Mouse (Mus musculus): Measurements from ENCODE around the gene Hoxb7. TPM values are rescaled to one million over a fixed set of nuclear protein-coding genes. Genes with fewer than 3 reads are reported as not detected.

The Hoxb7 gene
- polyA plus RNA-seq, 1 experiment from 2014 or later, result 3.3 TPM

DNA sequence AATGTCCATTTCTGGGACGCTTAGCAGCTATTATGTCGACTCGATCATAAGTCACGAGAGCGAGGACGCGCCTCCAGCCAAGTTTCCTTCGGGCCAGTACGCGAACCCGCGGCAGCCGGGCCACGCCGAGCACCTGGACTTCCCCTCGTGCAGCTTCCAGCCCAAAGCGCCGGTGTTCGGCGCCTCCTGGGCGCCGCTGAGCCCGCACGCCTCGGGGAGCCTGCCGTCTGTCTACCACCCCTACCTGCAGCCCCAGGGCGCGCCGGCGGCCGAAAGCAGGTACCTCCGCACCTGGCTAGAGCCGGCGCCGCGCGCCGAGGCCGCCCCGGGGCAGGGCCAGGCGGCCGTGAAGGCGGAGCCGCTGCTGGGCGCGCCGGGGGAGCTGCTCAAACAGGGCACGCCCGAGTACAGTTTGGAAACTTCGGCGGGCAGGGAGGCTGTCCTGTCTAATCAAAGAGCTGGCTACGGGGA is 14.8 kb upstream of the Hoxb7 start:
- H3K4me2 ChIP-seq, result peak overlapping the region; percentile 45
- H3K9ac ChIP-seq, result no peak overlapping the region
- peaks cover 98% of the 10 kb centered on the region for H3K27me3 ChIP-seq
- ATAC-seq (ENCODE audit: insufficient number of reproducible peaks, low FRiP score, low TSS enrichment, low read depth), result no peak
- H3K4me1 ChIP-seq, result peaks cover 26% of the 10 kb centered on the region
- under 1% methylated on average over 52 of the region's 52 CpGs for WGBS
- no peaks in the 10 kb centered on the region for H3K36me3 ChIP-seq
- H3K27ac ChIP-seq, result no peak overlapping the region
- H3K4me3 ChIP-seq, result peak overlapping the region; percentile 36
- no peaks in the 10 kb centered on the region for H3K9me3 ChIP-seq

- WGBS, result under 1% methylated on average over 55 of the region's 58 CpGs
- peak overlapping the region; percentile 45 for H3K4me2 ChIP-seq
- peak overlapping the region; percentile 36 for H3K4me3 ChIP-seq
- H3K27me3 ChIP-seq, result peaks cover 98% of the 10 kb centered on the region
- no peaks in the 10 kb centered on the region for H3K36me3 ChIP-seq
- H3K9ac ChIP-seq, result no peak overlapping the region
- peaks cover 26% of the 10 kb centered on the region for H3K4me1 ChIP-seq
- H3K27ac ChIP-seq, result no peak overlapping the region
- ATAC-seq (ENCODE audit: insufficient number of reproducible peaks, low FRiP score, low TSS enrichment, low read depth), result no peak
- no peaks in the 10 kb centered on the region for H3K9me3 ChIP-seq
Measured at GRCm38 (mm10) chr11:96272024-96272921, 14.2 kb upstream of the Hoxb7 start.

DNA sequence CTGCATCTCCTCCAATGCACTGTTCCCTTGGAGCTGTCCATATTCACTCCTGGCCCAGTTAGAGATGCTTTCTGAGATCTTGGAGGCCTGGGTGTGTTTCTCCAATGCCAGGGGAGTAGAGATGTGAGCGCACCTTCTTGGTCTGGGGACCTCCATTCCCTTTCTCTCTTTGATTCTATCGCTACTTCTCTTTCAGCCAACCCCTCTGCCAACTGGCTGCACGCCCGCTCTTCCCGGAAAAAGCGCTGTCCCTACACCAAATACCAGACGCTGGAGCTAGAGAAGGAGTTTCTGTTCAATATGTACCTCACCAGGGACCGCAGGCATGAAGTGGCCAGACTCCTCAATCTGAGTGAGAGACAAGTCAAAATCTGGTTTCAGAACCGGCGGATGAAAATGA is 12.0 kb upstream of the Hoxb7 start:
- WGBS, result 21% methylated on average over 10 of the region's 10 CpGs
- peaks cover 24% of the 10 kb centered on the region for H3K4me1 ChIP-seq

DNA sequence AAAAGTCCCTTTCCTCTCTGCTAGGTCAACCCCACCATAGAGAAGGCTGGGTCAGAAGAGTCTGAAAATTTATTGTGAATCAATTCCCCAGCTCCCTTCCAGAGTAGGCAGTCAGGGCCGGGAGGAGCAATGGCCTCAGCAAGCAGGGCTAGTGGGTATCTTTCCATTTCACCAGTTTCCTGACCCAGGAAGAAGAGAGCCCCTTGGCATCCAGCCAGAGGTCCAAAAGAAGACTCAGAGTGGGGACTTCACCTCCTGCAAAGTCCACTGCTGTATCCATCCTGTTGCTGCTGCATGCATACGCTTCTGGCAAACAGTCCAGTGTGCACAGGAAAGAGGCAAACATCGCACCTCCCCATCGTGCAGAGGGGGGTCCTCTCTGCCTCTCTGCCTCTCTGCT is 10.5 kb upstream of the Hoxb7 start:
- H3K9ac ChIP-seq, result no peak overlapping the region
- 16% methylated on average over 4 of the region's 4 CpGs for WGBS
- H3K36me3 ChIP-seq, result no peaks in the 10 kb centered on the region
- ATAC-seq (ENCODE audit: insufficient number of reproducible peaks, low FRiP score, low TSS enrichment, low read depth), result no peak
- no peak overlapping the region for H3K4me3 ChIP-seq
- peaks cover 99% of the 10 kb centered on the region for H3K27me3 ChIP-seq
- no peak overlapping the region for H3K4me2 ChIP-seq
- H3K27ac ChIP-seq, result no peak overlapping the region
- no peaks in the 10 kb centered on the region for H3K9me3 ChIP-seq
- peaks cover 17% of the 10 kb centered on the region for H3K4me1 ChIP-seq

More for the DNA sequence above, 12.0 kb upstream of the Hoxb7 start:
- Histone ChIP-seq H3K9me3 (no peaks in the 10 kb centered on the region), H3K4me2 (no peak overlapping the region), H3K4me3 (no peak overlapping the region), H3K9ac (no peak overlapping the region), H3K36me3 (no peaks in the 10 kb centered on the region), H3K27me3 (peaks cover 100% of the 10 kb centered on the region), H3K27ac (no peak overlapping the region)
- no peak for ATAC-seq (ENCODE audit: insufficient number of reproducible peaks, low FRiP score, low TSS enrichment, low read depth)

GRCm38 (mm10) chr11:96277151-96278044 is 9.0 kb upstream of the Hoxb7 start:
- Histone ChIP-seq H3K36me3 (no peaks in the 10 kb centered on the region), H3K4me2 (0 out of 2 replicates have a peak overlapping the region, but pooled peaks have one; percentile 6), H3K27ac (no peak overlapping the region), H3K9me3 (no peaks in the 10 kb centered on the region), H3K27me3 (peaks cover 99% of the 10 kb centered on the region), H3K9ac (no peak overlapping the region), H3K4me1 (peaks cover 2% of the 10 kb centered on the region), H3K4me3 (no peak overlapping the region)
- WGBS, result 2% methylated on average over 35 of the region's 35 CpGs
- ATAC-seq (ENCODE audit: insufficient number of reproducible peaks, low FRiP score, low TSS enrichment, low read depth), result no peak

- no peaks in the 10 kb centered on the region for H3K9me3 ChIP-seq
- peaks cover 5% of the 10 kb centered on the region for H3K4me1 ChIP-seq
- H3K9ac ChIP-seq, result no peak overlapping the region
- H3K4me3 ChIP-seq, result no peak overlapping the region
- WGBS, result 9% methylated on average over 14 of the region's 14 CpGs
- peaks cover 99% of the 10 kb centered on the region for H3K27me3 ChIP-seq
- H3K36me3 ChIP-seq, result no peaks in the 10 kb centered on the region
- H3K4me2 ChIP-seq, result no peak overlapping the region
- no peak overlapping the region for H3K27ac ChIP-seq
- no peak for ATAC-seq (ENCODE audit: insufficient number of reproducible peaks, low FRiP score, low TSS enrichment, low read depth)
Measured at GRCm38 (mm10) chr11:96278324-96278723, 8.1 kb upstream of the Hoxb7 start.

DNA sequence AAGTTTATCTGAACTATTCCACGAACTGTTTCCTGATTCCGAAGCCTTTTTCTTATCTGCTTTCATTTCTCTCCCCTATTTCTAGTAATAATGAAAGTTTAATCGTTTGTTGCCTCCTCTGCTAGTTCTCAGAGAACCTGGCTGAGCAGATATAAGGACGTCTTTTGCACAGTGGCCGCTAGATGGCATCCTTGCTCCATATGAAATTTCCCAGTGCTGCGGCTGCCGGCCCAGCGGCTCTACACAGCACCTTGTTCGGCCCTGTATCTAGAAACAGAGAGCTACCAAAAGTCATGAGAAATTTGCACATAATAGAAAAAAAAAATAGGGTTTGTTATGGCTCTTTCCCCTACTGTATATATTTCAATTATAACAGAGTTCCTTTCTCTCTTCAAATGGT is 7.7 kb upstream of the Hoxb7 start:
- Histone ChIP-seq H3K36me3 (no peaks in the 10 kb centered on the region), H3K4me2 (no peak overlapping the region), H3K27me3 (peaks cover 99% of the 10 kb centered on the region), H3K27ac (no peak overlapping the region), H3K4me1 (peaks cover 5% of the 10 kb centered on the region), H3K9me3 (no peaks in the 10 kb centered on the region), H3K9ac (no peak overlapping the region), H3K4me3 (no peak overlapping the region)
- ATAC-seq (ENCODE audit: insufficient number of reproducible peaks, low FRiP score, low TSS enrichment, low read depth), result no peak
- WGBS, result under 1% methylated on average over 9 of the region's 9 CpGs

- Histone ChIP-seq H3K4me3 (no peak overlapping the region), H3K9me3 (no peaks in the 10 kb centered on the region), H3K27me3 (peaks cover 99% of the 10 kb centered on the region), H3K27ac (no peak overlapping the region), H3K4me1 (peaks cover 13% of the 10 kb centered on the region), H3K4me2 (0 out of 2 replicates have a peak overlapping the region, but pooled peaks have one; percentile 3), H3K36me3 (no peaks in the 10 kb centered on the region), H3K9ac (no peak overlapping the region)
- no peak for ATAC-seq (ENCODE audit: insufficient number of reproducible peaks, low FRiP score, low TSS enrichment, low read depth)
- 3% methylated on average over 31 of the region's 31 CpGs for WGBS
Measured at GRCm38 (mm10) chr11:96279421-96280233, 6.8 kb upstream of the Hoxb7 start.

DNA sequence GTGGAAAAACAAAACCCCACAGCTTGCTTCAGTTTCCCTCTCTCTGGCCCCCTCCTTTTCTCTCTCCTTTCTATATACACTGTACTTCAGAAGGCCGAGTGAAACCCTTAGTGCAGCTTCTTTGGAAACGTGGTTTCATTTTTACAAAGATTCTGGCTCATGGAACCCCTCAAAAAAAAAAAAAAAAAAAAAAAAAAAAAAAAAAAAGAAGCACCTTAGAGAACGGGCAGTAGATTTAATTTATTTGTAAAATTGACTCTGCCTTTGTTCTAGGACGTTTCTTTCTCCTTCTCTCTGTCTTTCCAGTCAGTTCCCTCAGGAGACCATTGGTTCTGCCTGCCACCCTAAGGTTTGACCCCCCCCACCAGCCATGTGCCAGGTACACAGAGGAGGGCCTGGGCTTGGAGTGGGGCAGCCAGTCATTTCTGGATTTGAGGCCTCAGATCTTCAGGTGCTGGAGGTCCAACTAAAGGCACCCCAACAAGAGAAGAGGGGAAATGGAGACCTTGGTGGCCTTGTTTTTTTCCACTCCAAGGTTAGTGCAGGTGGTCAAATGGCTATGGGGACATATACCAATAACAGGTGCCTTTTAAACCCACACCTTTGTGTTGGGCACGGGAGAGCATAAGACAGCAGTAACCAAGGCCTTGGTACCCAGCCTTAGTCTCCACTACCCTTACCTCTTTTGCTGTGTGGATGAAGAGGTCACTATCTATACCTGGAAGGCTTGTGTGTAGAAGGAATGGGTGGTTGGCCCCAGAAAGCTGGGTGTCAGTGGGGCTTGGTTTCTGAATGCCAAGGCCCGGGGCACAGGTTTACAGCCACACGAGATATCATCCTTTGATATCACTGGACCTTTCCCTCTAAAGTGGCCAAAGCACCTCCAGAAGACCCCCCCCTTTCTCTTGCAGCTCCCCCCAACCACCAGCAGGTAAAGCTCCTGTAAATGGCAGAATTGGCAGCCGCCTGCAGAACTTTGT is 5.7 kb upstream of the Hoxb7 start:
- WGBS, result 9% methylated on average over 8 of the region's 8 CpGs
- no peak overlapping the region for H3K4me3 ChIP-seq
- peaks cover 98% of the 10 kb centered on the region for H3K27me3 ChIP-seq
- H3K36me3 ChIP-seq, result no peaks in the 10 kb centered on the region
- ATAC-seq (ENCODE audit: insufficient number of reproducible peaks, low FRiP score, low TSS enrichment, low read depth), result no peak
- no peak overlapping the region for H3K27ac ChIP-seq
- H3K9me3 ChIP-seq, result no peaks in the 10 kb centered on the region
- no peak overlapping the region for H3K4me2 ChIP-seq
- H3K9ac ChIP-seq, result no peak overlapping the region
- H3K4me1 ChIP-seq, result peaks cover 17% of the 10 kb centered on the region

DNA sequence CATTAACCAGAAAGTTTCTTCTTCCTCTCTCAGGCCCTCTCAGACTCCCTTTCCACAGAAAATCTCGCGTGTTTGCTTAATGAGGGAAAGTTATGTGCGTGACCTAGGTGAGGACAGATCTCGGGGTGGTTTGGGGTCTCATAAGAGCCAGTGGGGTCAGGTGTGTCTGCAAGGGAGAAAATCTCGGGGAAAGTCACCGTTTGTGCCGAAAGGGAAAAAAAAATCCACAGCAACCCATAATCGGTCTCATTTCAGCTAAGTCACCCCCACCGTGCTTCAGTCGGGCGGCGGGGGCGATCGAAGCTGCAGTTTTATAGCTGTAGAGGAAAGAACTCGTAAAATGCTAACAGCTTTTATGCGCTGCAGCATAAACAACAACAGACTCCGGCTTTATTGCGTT is 5.0 kb upstream of the Hoxb7 start:
- H3K9me3 ChIP-seq, result no peaks in the 10 kb centered on the region
- H3K4me1 ChIP-seq, result peaks cover 17% of the 10 kb centered on the region

More for the DNA sequence above, 5.0 kb upstream of the Hoxb7 start:
- Histone ChIP-seq H3K4me2 (no peak overlapping the region), H3K9ac (no peak overlapping the region), H3K4me3 (no peak overlapping the region), H3K27me3 (peaks cover 98% of the 10 kb centered on the region), H3K36me3 (no peaks in the 10 kb centered on the region), H3K27ac (no peak overlapping the region)
- WGBS, result 4% methylated on average over 18 of the region's 18 CpGs
- no peak for ATAC-seq (ENCODE audit: insufficient number of reproducible peaks, low FRiP score, low TSS enrichment, low read depth)

Data from limb, embryonic 15.5 days (tissue).